Mouse (Mus musculus) liver, postnatal 0 days (tissue): ENCODE measurements at regions not wholly inside any gene's neighbourhood (a gene's known extent, or its start where the extent isn't known, plus 50 kb on each side); places are given as distances from the start of the nearest gene placed in this dataset.

ENCODE experiments used
- CTCF ChIP-seq: sonication (generic); IDR thresholded peaks from 2 replicates; pipeline ENCODE4 v1.5.1; 2016; ENCODE audit warnings: antibody characterized with exemption, low read depth
- EP300 ChIP-seq: IDR thresholded peaks from 2 replicates; pipeline ENCODE4 v1.6.1; 2016; ENCODE audit warnings: antibody characterized with exemption, low read depth, mild to moderate bottlenecking

- TF ChIP-seq CTCF: no peak
- TF ChIP-seq EP300: no peak
Observed at GRCm38 (mm10) chr12:77785647-77786046, 408.4 kb upstream of the Gm6657 start.
